Mouse (Mus musculus): ENCODE results near the gene Cd300lb.

GRCm38 (mm10) chr11:114981866-114982265, 47.7 kb upstream of the Cd300lb start:
- no peak for TF ChIP-seq EP300 (IDR thresholded peaks at IDR 0.05; ENCODE audit: insufficient read depth, low read depth, low read length)
- no peak for TF ChIP-seq CTCF (IDR thresholded peaks at IDR 0.05)
- TF ChIP-seq POLR2A (IDR thresholded peaks at IDR 0.05; ENCODE audit: insufficient read depth, low read depth, low read length) = no peak

Measured in heart, adult 2 months (tissue).